Mouse (Mus musculus): ENCODE data around the gene Cldn5.

DNA sequence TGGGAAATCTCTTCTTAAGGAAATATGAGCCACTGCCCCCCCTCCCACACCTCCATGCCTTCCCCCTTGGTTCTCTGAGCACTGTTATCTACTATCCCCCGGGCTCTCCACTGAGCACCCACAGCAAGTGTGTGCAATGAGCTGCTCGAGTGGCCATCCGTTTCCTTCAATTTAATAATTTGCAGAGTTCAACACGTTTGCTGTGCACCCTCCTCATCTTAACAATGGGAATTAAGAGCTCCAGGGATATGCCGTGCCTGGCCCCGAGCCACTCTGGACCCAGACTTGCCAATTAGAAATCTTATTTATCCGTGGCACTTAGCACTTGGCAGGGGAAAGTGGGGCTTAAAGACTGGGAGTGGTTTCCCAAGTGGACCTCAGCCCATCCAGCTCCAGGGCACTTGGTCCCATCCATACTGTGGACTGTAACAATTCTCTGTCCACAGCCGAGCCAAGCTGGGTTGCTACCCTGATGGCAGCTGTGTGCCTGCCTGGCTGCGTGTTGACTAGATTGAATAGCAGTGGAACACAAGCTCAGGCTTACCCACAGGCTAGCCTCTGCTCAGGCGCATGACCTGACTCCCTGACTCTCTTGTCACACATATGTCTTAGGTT, 24.7 kb upstream of the Cldn5 start:
- TF ChIP-seq CTCF (IDR thresholded peaks at IDR 0.05; ENCODE audit: control insufficient read depth, insufficient read depth, insufficient read length): no peak
- no peak for TF ChIP-seq MYOD1 (IDR thresholded peaks at IDR 0.05; ENCODE audit: control insufficient read depth, insufficient read length, low read depth)
- TF ChIP-seq USF1 (IDR thresholded peaks at IDR 0.05; ENCODE audit: low read depth): no peak
- no peak for TF ChIP-seq MAX (IDR thresholded peaks at IDR 0.05)
- TF ChIP-seq MYOG (IDR thresholded peaks at IDR 0.05; ENCODE audit: control insufficient read depth, extremely low read depth, insufficient read length): no peak
- no peak for TF ChIP-seq CEBPB (IDR thresholded peaks at IDR 0.05; ENCODE audit: low read depth)

All from C2C12 (cell line).